Mouse (Mus musculus) midbrain, embryonic 13.5 days (tissue): ENCODE data around the gene Slc25a11. TPM values are rescaled to one million over a fixed set of nuclear protein-coding genes. Genes with fewer than 3 reads are reported as not detected.

Source experiments
- ATAC-seq: fragments of 200-750 bp; cut with Nextera tagmentation; 2 replicates; pipeline ENCODE4 v1.8.0; 2017; ENCODE audit warnings: mild to moderate bottlenecking, moderate TSS enrichment, moderate library complexity
- H3K27ac ChIP-seq: fragments of 300-500 bp; sonication (generic); 2 replicates; pipeline ENCODE4 v1.5.1; 2015; ENCODE audit warnings: inconsistent platforms, mild to moderate bottlenecking, moderate library complexity
- H3K27me3 ChIP-seq: fragments of 300-500 bp; sonication (generic); 2 replicates; pipeline ENCODE4 v1.6.1; 2015; ENCODE audit warnings: mild to moderate bottlenecking, inconsistent platforms
- H3K36me3 ChIP-seq: fragments of 300-500 bp; sonication (generic); 2 replicates; pipeline ENCODE4 v1.6.1; 2015; ENCODE audit warnings: mild to moderate bottlenecking, inconsistent platforms
- H3K4me1 ChIP-seq: fragments of 300-500 bp; sonication (generic); replicated peaks from 2 replicates; pipeline ENCODE4 v1.6.1; 2015; ENCODE audit warnings: inconsistent platforms
- H3K4me2 ChIP-seq: fragments of 300-500 bp; sonication (generic); replicated peaks from 2 replicates; pipeline ENCODE4 v1.6.1; 2015; ENCODE audit warnings: moderate library complexity, mild to moderate bottlenecking, inconsistent platforms
- H3K4me3 ChIP-seq: fragments of 300-500 bp; sonication (generic); replicated peaks from 2 replicates; pipeline ENCODE4 v1.5.1; 2015; ENCODE audit warnings: mild to moderate bottlenecking, inconsistent platforms
- H3K9ac ChIP-seq: fragments of 300-500 bp; sonication (generic); replicated peaks from 2 replicates; pipeline ENCODE4 v1.6.1; 2015; ENCODE audit warnings: mild to moderate bottlenecking, inconsistent platforms
- H3K9me3 ChIP-seq: fragments of 300-500 bp; sonication (generic); 2 replicates; pipeline ENCODE4 v1.6.1; 2016; ENCODE audit warnings: mild to moderate bottlenecking, inconsistent platforms
- WGBS: fragments of 180-500 bp; shearing (Covaris S2); methylation state at CpG from one replicate; pipeline ENCODE4 v1.1.7; 2015; 5-methylcytosine and 5-hydroxymethylcytosine counted together
- polyA plus RNA-seq: library from polyadenylated mRNA; unstranded; fragments of >200 nt; fragmentation: Nextera tagmentation; extraction: Ambion mirVana; gene quantifications from 2 replicates; pipeline ENCODE4 v1.2.1, GENCODE M21; 2015

Gene Slc25a11
- polyA plus RNA-seq, 1 experiment from 2014 or later, result 169 TPM

DNA sequence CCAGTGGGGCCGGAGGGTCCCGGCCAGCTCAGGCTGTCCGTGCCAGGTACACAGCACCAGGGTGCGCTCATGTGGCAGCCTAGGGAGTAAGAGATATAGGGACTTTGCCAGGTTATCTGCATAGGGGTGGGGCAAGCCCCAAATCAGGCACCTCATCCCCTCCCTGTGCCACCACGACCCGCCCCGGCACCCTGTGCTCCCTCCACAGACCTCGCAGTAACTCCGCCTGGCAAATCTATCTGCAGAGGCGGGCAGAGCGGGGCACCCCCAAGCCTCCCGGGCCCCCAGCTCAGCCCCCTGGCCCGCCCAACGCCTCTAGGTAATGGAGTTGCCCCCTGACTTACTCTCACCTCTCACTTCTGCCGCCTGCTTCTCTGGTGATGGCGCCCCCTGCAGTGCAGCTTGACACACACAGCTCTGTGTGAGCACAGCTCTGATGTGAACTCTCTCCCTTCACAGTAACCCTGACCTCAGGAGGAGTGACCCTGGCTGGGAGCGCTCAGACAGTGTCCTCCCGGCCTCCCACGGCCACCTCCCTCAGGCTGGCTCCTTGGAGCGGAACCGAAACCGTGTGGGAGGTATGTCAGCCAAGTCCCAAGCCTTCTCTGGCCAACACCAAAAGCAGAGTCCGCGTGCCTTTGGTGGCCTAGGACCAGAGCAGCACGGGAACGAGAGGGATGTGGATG lies 38.8 kb downstream of the Slc25a11 start:
- no peak overlapping the region for H3K27ac ChIP-seq
- H3K4me1 ChIP-seq, result no peaks in the 10 kb centered on the region
- no peak overlapping the region for H3K4me2 ChIP-seq
- no peak overlapping the region for H3K4me3 ChIP-seq
- ATAC-seq, result no peak
- peaks cover 99% of the 10 kb centered on the region for H3K36me3 ChIP-seq
- WGBS, result 89% methylated on average over 24 of the region's 26 CpGs
- no peak overlapping the region for H3K9ac ChIP-seq
- H3K27me3 ChIP-seq, result no peaks in the 10 kb centered on the region
- H3K9me3 ChIP-seq, result no peaks in the 10 kb centered on the region

DNA sequence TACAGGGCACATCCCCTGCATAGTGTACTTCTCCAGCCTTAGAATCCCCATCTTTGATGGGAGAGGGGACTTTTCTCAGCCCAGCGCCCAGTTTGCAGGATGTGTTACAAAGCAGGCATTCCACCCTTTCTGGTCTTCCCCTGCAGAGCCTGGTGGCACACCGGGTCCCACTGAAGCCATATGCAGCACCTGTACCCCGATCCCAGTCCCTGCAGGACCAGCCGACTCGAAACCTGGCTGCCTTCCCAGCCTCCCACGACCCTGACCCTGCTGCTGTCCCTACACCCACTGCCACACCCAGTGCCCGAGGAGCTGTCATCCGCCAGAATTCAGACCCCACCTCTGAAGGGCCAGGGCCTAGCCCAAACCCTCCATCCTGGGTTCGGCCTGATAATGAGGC lies 39.7 kb downstream of the Slc25a11 start:
- Histone ChIP-seq H3K9ac (no peak overlapping the region), H3K27ac (no peak overlapping the region)

DNA sequence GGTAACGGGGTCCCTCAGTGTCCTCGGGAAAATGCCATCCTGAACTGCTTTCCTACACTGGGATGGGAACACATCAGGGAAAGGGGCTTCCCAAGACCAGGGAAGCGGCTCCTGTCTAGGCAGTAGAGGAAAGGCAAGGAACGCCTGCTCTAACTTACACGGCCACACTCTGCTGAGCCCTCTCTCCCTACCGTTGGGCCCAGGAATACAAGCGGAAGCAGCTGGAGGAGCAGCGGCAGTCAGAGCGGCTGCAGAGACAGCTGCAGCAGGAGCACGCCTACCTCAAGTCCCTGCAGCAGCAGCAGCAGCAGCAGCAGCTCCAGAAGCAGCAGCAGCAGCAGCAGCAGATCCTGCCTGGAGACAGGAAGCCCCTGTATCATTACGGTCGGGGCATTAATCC lies 40.6 kb downstream of the Slc25a11 start:
- Histone ChIP-seq H3K27ac (no peak overlapping the region), H3K4me3 (no peak overlapping the region), H3K36me3 (peaks cover 93% of the 10 kb centered on the region), H3K4me1 (no peaks in the 10 kb centered on the region), H3K27me3 (no peaks in the 10 kb centered on the region), H3K9ac (no peak overlapping the region), H3K9me3 (no peaks in the 10 kb centered on the region), H3K4me2 (no peak overlapping the region)
- no peak for ATAC-seq
- WGBS, result 84% methylated on average over 12 of the region's 12 CpGs

More for the DNA sequence above, 39.7 kb downstream of the Slc25a11 start:
- Histone ChIP-seq H3K9me3 (no peaks in the 10 kb centered on the region), H3K36me3 (peaks cover 96% of the 10 kb centered on the region), H3K4me2 (no peak overlapping the region), H3K27me3 (no peaks in the 10 kb centered on the region), H3K4me3 (no peak overlapping the region), H3K4me1 (no peaks in the 10 kb centered on the region)
- no peak for ATAC-seq
- WGBS, result 95% methylated on average over 9 of the region's 9 CpGs

DNA sequence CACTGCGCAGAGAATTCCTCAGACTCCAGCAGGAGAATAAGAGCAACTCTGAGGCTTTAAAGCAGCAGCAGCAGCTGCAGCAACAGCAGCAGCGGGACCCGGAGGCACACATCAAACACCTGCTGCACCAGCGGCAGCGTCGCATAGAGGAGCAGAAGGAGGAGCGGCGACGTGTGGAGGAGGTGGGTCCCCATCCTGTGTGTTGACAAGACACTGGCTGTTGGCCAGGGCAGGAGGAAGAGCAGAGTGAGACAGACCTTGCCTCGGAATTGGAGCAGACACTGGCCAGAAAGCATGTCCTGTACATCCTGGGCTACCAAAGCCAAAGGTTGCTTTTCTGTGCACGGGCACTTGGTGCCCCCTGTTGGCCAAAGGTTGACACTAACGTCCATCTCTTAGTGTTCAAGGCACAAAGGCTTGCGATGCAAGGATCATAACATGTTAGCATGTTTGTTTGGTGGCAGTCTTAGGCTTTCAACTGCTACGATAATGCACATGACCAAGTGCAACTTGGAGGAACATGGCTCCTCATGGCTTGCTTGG lies 42.2 kb downstream of the Slc25a11 start:
- ATAC-seq, result peak; percentile 51
- Histone ChIP-seq H3K4me2 (no peak overlapping the region), H3K9me3 (no peaks in the 10 kb centered on the region), H3K9ac (no peak overlapping the region), H3K27ac (no peak overlapping the region), H3K4me3 (no peak overlapping the region), H3K27me3 (no peaks in the 10 kb centered on the region), H3K36me3 (peaks cover 82% of the 10 kb centered on the region), H3K4me1 (no peaks in the 10 kb centered on the region)
- WGBS, result 63% methylated on average over 14 of the region's 14 CpGs

DNA sequence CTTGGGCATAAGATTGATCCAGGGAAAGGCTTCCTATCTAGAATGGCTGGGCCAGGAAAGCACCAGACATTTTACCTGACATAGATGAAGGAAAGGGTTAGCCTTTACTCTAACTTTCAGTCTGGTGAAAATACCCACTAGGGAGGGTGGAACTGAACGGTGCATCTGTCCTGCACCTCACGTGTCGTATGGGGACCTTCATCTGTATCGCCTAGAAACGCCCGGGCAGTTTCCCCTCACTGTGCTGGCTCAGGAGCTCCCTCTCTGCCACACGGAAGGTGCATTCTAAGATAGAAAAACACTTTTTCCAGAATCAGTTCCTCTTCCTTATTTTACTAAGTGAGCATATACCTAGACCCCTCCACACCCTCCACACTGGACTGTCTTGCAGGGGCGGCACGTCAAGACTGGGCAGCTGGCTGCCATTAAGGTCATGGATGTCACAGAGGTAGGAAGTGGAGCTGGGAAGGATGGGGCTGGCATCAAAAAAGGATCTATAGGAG lies 48.8 kb downstream of the Slc25a11 start:
- Histone ChIP-seq H3K27me3 (no peaks in the 10 kb centered on the region), H3K27ac (no peak overlapping the region), H3K9ac (no peak overlapping the region), H3K4me2 (no peak overlapping the region), H3K4me3 (no peak overlapping the region), H3K4me1 (peaks cover 14% of the 10 kb centered on the region), H3K36me3 (peaks cover 43% of the 10 kb centered on the region), H3K9me3 (no peaks in the 10 kb centered on the region)
- 93% methylated on average over 9 of the region's 9 CpGs for WGBS
- no peak for ATAC-seq

DNA sequence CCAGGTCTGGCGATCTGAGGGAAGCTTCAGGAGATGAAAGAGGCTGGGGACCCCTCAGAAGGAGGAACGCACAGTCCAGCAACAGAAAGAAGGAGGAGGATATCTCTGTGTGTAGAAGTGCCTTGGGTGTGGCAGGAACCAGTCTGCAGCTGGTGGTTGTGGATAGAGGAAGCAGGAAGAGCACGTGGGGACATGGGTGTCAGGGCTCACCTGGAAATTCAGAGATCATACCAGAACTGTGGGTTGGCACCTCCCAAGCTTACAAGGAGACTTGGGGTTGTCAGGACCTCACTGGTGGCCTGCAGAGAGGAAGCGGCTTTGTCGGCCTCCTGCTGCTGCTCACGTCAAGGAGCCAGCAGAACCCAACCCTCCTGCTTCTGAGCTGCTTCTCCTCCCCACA lies 50.0 kb downstream of the Slc25a11 start:
- no peaks in the 10 kb centered on the region for H3K27me3 ChIP-seq
- peaks cover 14% of the 10 kb centered on the region for H3K4me1 ChIP-seq
- H3K4me3 ChIP-seq, result no peak overlapping the region
- WGBS, result 76% methylated on average over 6 of the region's 6 CpGs
- no peak for ATAC-seq
- no peak overlapping the region for H3K4me2 ChIP-seq
- peaks cover 37% of the 10 kb centered on the region for H3K36me3 ChIP-seq
- no peaks in the 10 kb centered on the region for H3K9me3 ChIP-seq
- H3K9ac ChIP-seq, result no peak overlapping the region
- no peak overlapping the region for H3K27ac ChIP-seq

DNA sequence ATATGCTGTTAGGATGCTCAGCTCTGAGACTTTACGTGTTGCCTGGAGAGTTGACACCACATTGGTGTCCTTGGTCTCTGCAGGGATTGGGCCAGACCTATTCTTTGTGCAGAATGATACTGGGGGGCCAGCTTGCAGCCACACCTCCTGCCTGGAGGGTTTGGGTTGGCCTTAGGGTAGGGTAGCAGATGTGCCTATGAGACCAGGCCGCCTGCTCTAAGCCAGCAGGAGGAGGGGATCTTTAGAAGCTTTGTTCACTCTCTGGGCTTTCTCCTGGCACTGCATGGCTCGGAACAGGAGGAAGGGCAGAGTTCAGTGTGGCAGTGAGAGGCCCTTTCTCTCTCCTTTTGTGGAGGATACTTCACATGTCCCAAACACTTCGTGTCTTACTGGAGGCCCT lies 51.2 kb downstream of the Slc25a11 start:
- peaks cover 27% of the 10 kb centered on the region for H3K36me3 ChIP-seq
- H3K4me1 ChIP-seq, result peaks cover 14% of the 10 kb centered on the region
- no peaks in the 10 kb centered on the region for H3K9me3 ChIP-seq
- no peaks in the 10 kb centered on the region for H3K27me3 ChIP-seq
- no peak overlapping the region; the same call in 1 of the 2 replicates for H3K9ac ChIP-seq
- peak overlapping the region; percentile 58 for H3K27ac ChIP-seq
- 30% methylated on average over 4 of the region's 4 CpGs for WGBS
- H3K4me2 ChIP-seq, result no peak overlapping the region
- no peak for ATAC-seq
- H3K4me3 ChIP-seq, result no peak overlapping the region

DNA sequence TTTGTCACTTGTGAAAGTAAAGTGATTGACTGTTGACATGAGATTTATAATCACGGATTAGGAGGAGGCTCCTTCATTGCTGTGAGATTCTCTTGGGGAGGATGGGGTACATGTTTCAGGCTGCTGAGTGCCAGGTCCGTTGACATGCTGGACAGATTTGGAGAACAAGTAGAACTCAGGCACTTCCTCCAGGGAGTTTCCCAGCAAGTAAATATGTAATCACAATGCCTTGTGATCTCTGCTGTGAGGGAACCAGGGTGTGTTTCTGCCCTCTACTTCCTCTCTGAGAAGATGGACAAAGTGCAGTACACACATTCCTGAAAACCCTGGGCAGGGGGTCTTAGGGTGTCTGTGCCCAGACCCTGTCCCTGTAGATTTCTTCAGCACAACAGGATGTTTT lies 51.6 kb downstream of the Slc25a11 start:
- peak overlapping the region; percentile 58 for H3K27ac ChIP-seq
- no peak overlapping the region; the same call in 1 of the 2 replicates for H3K9ac ChIP-seq
- no peaks in the 10 kb centered on the region for H3K27me3 ChIP-seq
- H3K4me2 ChIP-seq, result no peak overlapping the region
- H3K4me3 ChIP-seq, result no peak overlapping the region
- no peak for ATAC-seq
- H3K4me1 ChIP-seq, result peaks cover 14% of the 10 kb centered on the region
- 72% methylated on average over 2 of the region's 2 CpGs for WGBS
- peaks cover 27% of the 10 kb centered on the region for H3K36me3 ChIP-seq
- H3K9me3 ChIP-seq, result no peaks in the 10 kb centered on the region

DNA sequence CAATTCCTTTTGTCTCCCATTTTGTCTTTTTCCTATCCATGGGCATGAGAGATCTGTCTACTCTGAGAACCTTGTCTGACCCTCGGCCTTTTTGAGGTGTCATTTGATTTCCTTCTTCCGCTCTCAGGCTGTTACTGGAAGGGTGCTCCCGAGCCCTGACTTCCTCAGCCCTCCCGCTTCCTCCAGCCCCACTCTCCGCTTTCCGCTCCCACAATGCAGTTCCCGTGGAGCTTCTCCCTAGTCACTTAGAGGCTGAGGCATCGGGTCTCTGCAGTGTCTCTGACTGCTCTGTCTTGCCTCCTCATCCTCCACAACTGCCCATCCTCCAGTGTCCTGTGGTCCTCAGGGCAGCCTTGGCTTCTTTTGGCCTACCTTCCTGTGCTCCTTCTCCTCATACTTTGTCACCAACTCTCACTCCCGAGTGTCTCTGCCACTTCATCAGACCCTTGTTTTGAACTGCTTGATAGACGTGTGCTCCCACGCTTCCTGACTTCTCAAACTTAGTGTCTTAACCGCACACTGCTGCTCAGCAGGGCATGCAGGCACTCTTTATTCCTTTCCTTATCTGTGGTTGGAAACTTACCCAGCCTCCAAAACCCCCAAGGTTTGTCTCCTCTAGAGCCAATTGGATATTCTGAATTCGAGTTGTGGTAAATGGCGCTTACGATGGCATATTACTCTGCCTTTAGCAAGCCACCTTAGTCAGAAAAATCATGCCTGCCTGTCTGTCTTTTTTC lies 52.9 kb downstream of the Slc25a11 start:
- WGBS, result 85% methylated on average over 15 of the region's 15 CpGs
- ATAC-seq, result no peak

More for the DNA sequence above, 52.9 kb downstream of the Slc25a11 start:
- Histone ChIP-seq H3K9me3 (no peaks in the 10 kb centered on the region), H3K27ac (no peak overlapping the region), H3K4me3 (no peak overlapping the region), H3K4me1 (peaks cover 14% of the 10 kb centered on the region), H3K36me3 (peaks cover 20% of the 10 kb centered on the region), H3K4me2 (no peak overlapping the region), H3K9ac (no peak overlapping the region), H3K27me3 (no peaks in the 10 kb centered on the region)

Other genes with a start within 250 kb of the Slc25a11 start
- 33.9 and 34.1 TPM in 2 replicates for gene Pelp1, start 237.4 kb downstream of the Slc25a11 start, polyA plus RNA-seq
- 44.8 and 45.5 TPM in 2 replicates for gene Arrb2, start 214.8 kb downstream of the Slc25a11 start, polyA plus RNA-seq
- gene Med11, start 195.6 kb downstream of the Slc25a11 start, polyA plus RNA-seq, result 41.9 and 43.6 TPM in 2 replicates
- 0.40 and 0.44 TPM in 2 replicates for gene Zmynd15, start 188.0 kb downstream of the Slc25a11 start, polyA plus RNA-seq
- gene Cxcl16, start 187.5 kb downstream of the Slc25a11 start, polyA plus RNA-seq, result 1.4 and 1.6 TPM in 2 replicates
- gene Tm4sf5, start 142.2 kb downstream of the Slc25a11 start, polyA plus RNA-seq, result 0.54 and 1.2 TPM in 2 replicates
- not detected in 2 replicates for gene Vmo1, start 132.9 kb downstream of the Slc25a11 start, polyA plus RNA-seq
- 0.35 and 0.42 TPM in 2 replicates for gene Gltpd2, start 128.3 kb downstream of the Slc25a11 start, polyA plus RNA-seq
- 827 and 844 TPM in 2 replicates for gene Psmb6, start 122.1 kb downstream of the Slc25a11 start, polyA plus RNA-seq
- gene Gm40193, start 114.5 kb downstream of the Slc25a11 start, polyA plus RNA-seq, result not detected in 2 replicates
- 5.2 and 6.5 TPM in 2 replicates for gene Pld2, start 107.4 kb downstream of the Slc25a11 start, polyA plus RNA-seq
- gene Mink1, start 84.6 kb downstream of the Slc25a11 start, polyA plus RNA-seq, result 10.7 and 14.2 TPM in 2 replicates
- gene 4930544D05Rik, start 31.6 kb downstream of the Slc25a11 start, polyA plus RNA-seq, result not detected in 2 replicates
- not detected in 2 replicates for gene Chrne, start 28.3 kb downstream of the Slc25a11 start, polyA plus RNA-seq
- 0.17 and 0.26 TPM in 2 replicates for gene Gp1ba, start 8.4 kb downstream of the Slc25a11 start, polyA plus RNA-seq
- gene Rnf167, start 244 bp downstream of the Slc25a11 start, polyA plus RNA-seq, result 111 and 113 TPM in 2 replicates
- 785 and 825 TPM in 2 replicates for gene Pfn1, start 7.2 kb upstream of the Slc25a11 start, polyA plus RNA-seq
- 8.0 and 9.5 TPM in 2 replicates for gene Eno3, start 9.7 kb upstream of the Slc25a11 start, polyA plus RNA-seq
- gene Spag7, start 21.9 kb upstream of the Slc25a11 start, polyA plus RNA-seq, result 180 and 181 TPM in 2 replicates
- 15.3 and 16.4 TPM in 2 replicates for gene Camta2, start 40.6 kb upstream of the Slc25a11 start, polyA plus RNA-seq
- gene Inca1, start 52.7 kb upstream of the Slc25a11 start, polyA plus RNA-seq, result 0.94 and 1.8 TPM in 2 replicates
- 1.4 and 2.1 TPM in 2 replicates for gene Kif1c, start 53.1 kb upstream of the Slc25a11 start, polyA plus RNA-seq
- 13.2 and 15.1 TPM in 2 replicates for gene Zfp3, start 116.7 kb upstream of the Slc25a11 start, polyA plus RNA-seq
- gene Scimp, start 165.1 kb upstream of the Slc25a11 start, polyA plus RNA-seq, result 0.19 TPM in 1 of 2 replicates, not detected in the other
- 74.0 and 77.2 TPM in 2 replicates for gene Rabep1, start 197.3 kb upstream of the Slc25a11 start, polyA plus RNA-seq